Mouse (Mus musculus): Measurements from ENCODE around the gene Ints6l. TPM values are rescaled to one million over a fixed set of nuclear protein-coding genes. Genes with fewer than 3 reads are reported as not detected.
A peak's percentile ranks its signal among the peaks of the same experiment; 100 is the strongest.

Gene Ints6l
- 20.2 and 20.3 TPM in 2 replicates for polyA plus RNA-seq (2015; fragmentation: Nextera tagmentation; extraction: Ambion mirVana)

GRCm38 (mm10) chrX:56454671-56455371 lies at the start of gene Ints6l:
TSS of gene Ints6l (plus strand) at chrX:56454857.
- Histone ChIP-seq H3K4me2 (ENCODE audit: low read length) (peak within 1 kb of the TSS; percentile 58), H3K36me3 (ENCODE audit: control insufficient read depth, insufficient read depth, low read length) (no peaks in the 10 kb centered on the region), H3K4me3 (ENCODE audit: low read length) (peak within 1 kb of the TSS; percentile 58), H3K9ac (ENCODE audit: low read depth, low read length) (peak within 1 kb of the TSS; percentile 80), H3K4me1 (ENCODE audit: control insufficient read depth, insufficient read depth, low read depth, low read length) (peaks cover 3% of the 10 kb centered on the region; the same call in 1 of the 2 replicates), H3K27me3 (replicated peaks; ENCODE audit: control insufficient read depth, insufficient read depth, low read length) (no peaks in the 10 kb centered on the region), H3K27ac (ENCODE audit: low read depth, low read length) (peak within 1 kb of the TSS; percentile 97), H3K9me3 (ENCODE audit: control insufficient read depth, low read length) (no peaks in the 10 kb centered on the region)
- WGBS, result 17% methylated on average over 20 of the region's 22 CpGs
- peak; percentile 83 for ATAC-seq

DNA sequence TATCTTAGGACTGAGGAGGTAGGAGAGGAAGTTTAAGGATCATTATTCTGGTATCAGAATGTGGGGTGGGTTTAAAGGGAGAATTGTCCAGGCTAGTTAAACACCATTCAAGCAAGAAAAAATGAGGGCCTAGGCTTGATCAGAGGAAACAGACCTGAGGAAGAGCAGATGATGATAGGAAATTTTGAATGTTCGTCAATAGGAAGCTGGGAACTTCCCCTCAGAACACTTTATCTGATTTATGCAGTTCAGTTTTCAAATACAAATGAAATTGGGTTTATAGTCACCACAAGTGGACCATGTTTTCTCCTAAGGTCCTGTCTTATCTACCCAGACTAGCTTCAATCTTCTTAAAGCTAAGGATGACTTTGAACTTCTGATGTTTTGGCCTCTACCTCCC lies 49.2 kb upstream of the Ints6l start:
- 76% methylated on average over 1 of the region's 1 CpGs for WGBS
- no peaks in the 10 kb centered on the region for H3K9me3 ChIP-seq (ENCODE audit: control insufficient read depth, low read length)
- ATAC-seq, result no peak

GRCm38 (mm10) chrX:56406128-56406527 lies 48.5 kb upstream of the Ints6l start:
- H3K36me3 ChIP-seq (ENCODE audit: control insufficient read depth, insufficient read depth, low read length), result no peaks in the 10 kb centered on the region
- no peak overlapping the region for H3K4me3 ChIP-seq (ENCODE audit: low read length)
- 73% methylated on average over 5 of the region's 5 CpGs for WGBS
- no peaks in the 10 kb centered on the region for H3K4me1 ChIP-seq (ENCODE audit: control insufficient read depth, insufficient read depth, low read depth, low read length)
- H3K27me3 ChIP-seq (replicated peaks; ENCODE audit: control insufficient read depth, insufficient read depth, low read length), result no peaks in the 10 kb centered on the region
- H3K9ac ChIP-seq (ENCODE audit: low read depth, low read length), result no peak overlapping the region
- no peaks in the 10 kb centered on the region for H3K9me3 ChIP-seq (ENCODE audit: control insufficient read depth, low read length)
- no peak for ATAC-seq
- no peak overlapping the region for H3K27ac ChIP-seq (ENCODE audit: low read depth, low read length)
- no peak overlapping the region for H3K4me2 ChIP-seq (ENCODE audit: low read length)

More for the DNA sequence above, 49.2 kb upstream of the Ints6l start:
- no peaks in the 10 kb centered on the region for H3K4me1 ChIP-seq (ENCODE audit: control insufficient read depth, insufficient read depth, low read depth, low read length)
- no peak overlapping the region for H3K27ac ChIP-seq (ENCODE audit: low read depth, low read length)
- H3K4me2 ChIP-seq (ENCODE audit: low read length), result no peak overlapping the region
- no peaks in the 10 kb centered on the region for H3K27me3 ChIP-seq (replicated peaks; ENCODE audit: control insufficient read depth, insufficient read depth, low read length)
- no peak overlapping the region for H3K9ac ChIP-seq (ENCODE audit: low read depth, low read length)
- H3K4me3 ChIP-seq (ENCODE audit: low read length), result no peak overlapping the region
- no peaks in the 10 kb centered on the region for H3K36me3 ChIP-seq (ENCODE audit: control insufficient read depth, insufficient read depth, low read length)

GRCm38 (mm10) chrX:56416277-56416676 lies 38.4 kb upstream of the Ints6l start:
- no peaks in the 10 kb centered on the region for H3K27me3 ChIP-seq (replicated peaks; ENCODE audit: control insufficient read depth, insufficient read depth, low read length)
- ATAC-seq, result no peak
- no peaks in the 10 kb centered on the region for H3K9me3 ChIP-seq (ENCODE audit: control insufficient read depth, low read length)
- H3K36me3 ChIP-seq (ENCODE audit: control insufficient read depth, insufficient read depth, low read length), result no peaks in the 10 kb centered on the region
- no peaks in the 10 kb centered on the region for H3K4me1 ChIP-seq (ENCODE audit: control insufficient read depth, insufficient read depth, low read depth, low read length)
- no peak overlapping the region for H3K4me2 ChIP-seq (ENCODE audit: low read length)
- H3K4me3 ChIP-seq (ENCODE audit: low read length), result no peak overlapping the region
- H3K27ac ChIP-seq (ENCODE audit: low read depth, low read length), result no peak overlapping the region
- 78% methylated on average over 3 of the region's 3 CpGs for WGBS
- H3K9ac ChIP-seq (ENCODE audit: low read depth, low read length), result no peak overlapping the region

DNA sequence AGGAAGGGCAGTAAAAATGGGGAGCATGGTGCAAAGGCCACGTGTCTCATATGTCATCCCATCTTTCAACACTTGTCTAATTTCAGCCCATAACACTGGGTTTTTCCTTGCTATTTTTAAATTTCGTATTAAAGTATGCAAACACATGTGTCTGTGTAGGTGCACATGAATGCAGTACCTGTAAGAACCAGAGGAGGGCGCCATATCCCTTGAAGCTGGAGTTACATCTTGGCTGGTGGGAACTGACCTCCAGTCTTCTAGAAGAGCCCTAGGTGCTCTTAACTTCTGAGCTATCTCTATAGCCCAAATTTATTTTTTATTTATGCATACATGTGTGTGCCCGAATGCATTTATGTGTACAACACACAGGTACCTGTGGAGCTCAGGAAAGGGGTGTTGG lies 37.1 kb upstream of the Ints6l start:
- ATAC-seq, result no peak
- WGBS, result 73% methylated on average over 4 of the region's 4 CpGs
- Histone ChIP-seq H3K4me2 (ENCODE audit: low read length) (no peak overlapping the region), H3K4me1 (ENCODE audit: control insufficient read depth, insufficient read depth, low read depth, low read length) (no peaks in the 10 kb centered on the region), H3K27ac (ENCODE audit: low read depth, low read length) (no peak overlapping the region), H3K4me3 (ENCODE audit: low read length) (no peak overlapping the region), H3K9me3 (ENCODE audit: control insufficient read depth, low read length) (no peaks in the 10 kb centered on the region), H3K36me3 (ENCODE audit: control insufficient read depth, insufficient read depth, low read length) (no peaks in the 10 kb centered on the region), H3K9ac (ENCODE audit: low read depth, low read length) (no peak overlapping the region), H3K27me3 (replicated peaks; ENCODE audit: control insufficient read depth, insufficient read depth, low read length) (no peaks in the 10 kb centered on the region)

DNA sequence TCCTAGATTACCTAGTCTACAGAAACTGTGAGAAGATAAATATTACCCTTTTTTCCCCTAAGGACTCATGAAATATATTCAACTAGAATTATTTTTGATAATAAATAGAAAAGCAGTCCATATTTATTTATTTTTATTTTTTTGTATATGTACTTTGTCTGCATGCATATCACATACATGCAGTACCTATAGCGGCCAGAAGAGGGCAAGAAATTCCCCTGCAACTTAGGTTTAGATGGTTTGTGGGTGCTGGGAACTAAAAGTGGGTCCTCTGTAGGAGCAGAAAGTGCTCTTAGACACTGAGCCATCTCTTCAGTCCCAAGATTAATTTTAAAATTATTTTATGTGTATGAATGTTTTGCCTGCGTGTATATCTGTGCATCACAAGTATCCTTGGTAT lies 24.1 kb upstream of the Ints6l start:
- Histone ChIP-seq H3K9ac (ENCODE audit: low read depth, low read length) (no peak overlapping the region), H3K4me1 (ENCODE audit: control insufficient read depth, insufficient read depth, low read depth, low read length) (no peaks in the 10 kb centered on the region), H3K9me3 (ENCODE audit: control insufficient read depth, low read length) (no peaks in the 10 kb centered on the region), H3K27me3 (replicated peaks; ENCODE audit: control insufficient read depth, insufficient read depth, low read length) (no peaks in the 10 kb centered on the region), H3K4me3 (ENCODE audit: low read length) (no peak overlapping the region), H3K36me3 (ENCODE audit: control insufficient read depth, insufficient read depth, low read length) (no peaks in the 10 kb centered on the region), H3K27ac (ENCODE audit: low read depth, low read length) (no peak overlapping the region), H3K4me2 (ENCODE audit: low read length) (no peak overlapping the region)
- no peak for ATAC-seq
- 48% methylated on average over 2 of the region's 2 CpGs for WGBS

DNA sequence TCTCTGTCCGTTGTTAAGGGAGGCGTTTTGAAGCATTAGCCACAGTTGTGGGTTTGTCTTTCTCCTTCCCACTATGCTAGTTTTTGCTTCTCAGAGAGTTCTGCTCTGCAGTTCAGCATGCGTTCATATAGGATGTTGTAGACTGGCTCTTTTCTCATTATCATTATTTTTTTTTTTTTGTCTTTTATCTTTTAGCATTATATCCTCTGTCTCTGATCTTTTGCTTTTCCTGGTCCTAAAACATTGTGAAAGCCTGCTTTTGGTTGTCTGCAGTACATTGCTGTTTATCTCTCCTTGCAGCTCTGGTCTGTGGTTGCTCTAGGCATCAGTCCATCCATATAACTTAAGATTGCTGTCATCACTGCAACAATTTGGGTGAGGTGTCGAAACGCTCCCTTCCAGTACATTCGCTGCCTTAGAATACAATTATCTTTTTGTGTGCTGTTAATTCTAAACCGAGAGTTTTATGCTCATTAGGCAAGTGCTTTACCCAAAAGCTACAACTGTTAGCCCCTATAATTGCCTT lies 18.8 kb upstream of the Ints6l start:
- Histone ChIP-seq H3K4me2 (ENCODE audit: low read length) (no peak overlapping the region), H3K4me3 (ENCODE audit: low read length) (no peak overlapping the region), H3K27me3 (replicated peaks; ENCODE audit: control insufficient read depth, insufficient read depth, low read length) (no peaks in the 10 kb centered on the region), H3K4me1 (ENCODE audit: control insufficient read depth, insufficient read depth, low read depth, low read length) (no peaks in the 10 kb centered on the region), H3K9ac (ENCODE audit: low read depth, low read length) (no peak overlapping the region), H3K27ac (ENCODE audit: low read depth, low read length) (no peak overlapping the region), H3K36me3 (ENCODE audit: control insufficient read depth, insufficient read depth, low read length) (no peaks in the 10 kb centered on the region), H3K9me3 (ENCODE audit: control insufficient read depth, low read length) (no peaks in the 10 kb centered on the region)
- ATAC-seq, result no peak
- WGBS, result 67% methylated on average over 7 of the region's 7 CpGs

DNA sequence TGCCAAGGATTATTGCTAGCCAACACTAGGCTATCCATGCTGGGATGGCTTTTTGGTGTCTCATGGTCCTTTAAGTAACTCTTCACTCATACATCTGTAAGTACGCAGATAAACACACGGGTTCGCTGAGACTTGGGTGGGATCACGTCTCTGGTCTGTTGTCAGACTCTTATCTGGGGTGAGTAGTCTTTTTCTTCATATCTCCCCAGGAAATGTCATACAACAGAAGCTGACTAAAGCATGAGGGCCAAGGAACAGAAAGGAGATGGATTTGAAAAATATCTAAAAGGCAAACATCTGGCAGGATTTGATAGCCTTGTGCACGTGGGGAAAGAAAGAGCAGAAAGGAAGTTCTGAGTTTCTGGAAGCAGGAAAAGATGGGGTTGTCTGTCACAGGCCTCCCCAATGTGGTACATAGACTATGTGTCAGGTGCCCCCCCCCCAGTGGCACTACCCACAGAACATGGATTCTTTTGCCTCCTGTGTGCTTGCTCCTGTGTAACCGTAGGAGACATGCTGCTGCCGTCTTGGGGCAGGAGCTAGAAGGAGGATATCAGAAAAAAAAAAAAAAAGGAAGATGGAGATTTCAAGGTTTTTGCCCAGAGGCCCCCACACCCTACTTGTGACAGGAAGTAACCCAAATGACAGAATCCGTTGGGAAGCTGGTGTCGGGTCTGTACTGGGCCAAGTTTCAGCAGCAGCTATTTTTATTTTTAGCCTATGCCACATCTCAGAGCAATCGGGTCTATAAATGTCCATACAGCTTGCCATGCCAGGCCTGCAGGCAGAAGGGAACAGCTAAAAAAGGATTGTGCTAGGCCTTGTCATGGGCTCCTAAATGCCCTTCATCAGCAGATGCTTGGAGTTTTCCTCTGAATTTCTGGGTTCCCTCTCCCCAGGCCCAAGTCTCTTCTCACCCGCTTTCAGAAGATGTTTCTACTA lies 7.9 kb upstream of the Ints6l start:
- WGBS, result 84% methylated on average over 11 of the region's 11 CpGs
- Histone ChIP-seq H3K27me3 (replicated peaks; ENCODE audit: control insufficient read depth, insufficient read depth, low read length) (no peaks in the 10 kb centered on the region), H3K36me3 (ENCODE audit: control insufficient read depth, insufficient read depth, low read length) (no peaks in the 10 kb centered on the region), H3K4me1 (ENCODE audit: control insufficient read depth, insufficient read depth, low read depth, low read length) (no peaks in the 10 kb centered on the region), H3K4me3 (ENCODE audit: low read length) (no peak overlapping the region), H3K27ac (ENCODE audit: low read depth, low read length) (no peak overlapping the region), H3K9ac (ENCODE audit: low read depth, low read length) (no peak overlapping the region), H3K9me3 (ENCODE audit: control insufficient read depth, low read length) (no peaks in the 10 kb centered on the region), H3K4me2 (ENCODE audit: low read length) (no peak overlapping the region)
- no peak for ATAC-seq

DNA sequence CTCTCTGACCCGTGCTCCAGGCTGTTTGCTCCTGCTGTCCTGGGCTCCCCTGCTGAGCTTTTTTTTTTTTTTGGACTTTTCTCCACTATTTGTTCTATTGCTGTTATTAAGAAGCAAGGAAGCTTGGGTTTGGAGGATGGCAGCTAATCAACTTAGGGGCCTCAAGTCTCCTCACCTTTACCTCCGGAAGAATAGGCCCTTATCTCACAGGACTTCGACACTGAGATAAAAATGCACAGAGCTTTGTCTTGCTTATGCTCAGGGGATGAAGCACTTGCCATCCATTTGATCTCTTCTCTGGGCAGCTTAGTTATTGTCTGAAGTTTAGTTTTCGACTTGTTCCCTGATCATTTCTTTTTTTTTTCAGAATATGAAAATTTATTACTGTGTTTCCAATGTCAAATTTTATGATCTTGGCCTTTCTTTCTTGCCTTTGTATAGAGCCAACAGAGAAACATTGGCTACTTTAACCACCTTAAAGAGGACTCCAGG lies 7.1 kb upstream of the Ints6l start, which contains the start of gene Gm2174:
TSS of gene Gm2174 (plus strand) at position 442 of the 492 bp plus-strand sequence.
- H3K4me3 ChIP-seq (ENCODE audit: low read length), result no peak within 1 kb of the TSS
- ATAC-seq, result no peak
- H3K9me3 ChIP-seq (ENCODE audit: control insufficient read depth, low read length), result no peaks in the 10 kb centered on the region
- H3K27ac ChIP-seq (ENCODE audit: low read depth, low read length), result no peak within 1 kb of the TSS
- H3K27me3 ChIP-seq (replicated peaks; ENCODE audit: control insufficient read depth, insufficient read depth, low read length), result no peaks in the 10 kb centered on the region
- H3K9ac ChIP-seq (ENCODE audit: low read depth, low read length), result no peak within 1 kb of the TSS
- WGBS, result 71% methylated on average over 4 of the region's 4 CpGs
- no peak within 1 kb of the TSS for H3K4me2 ChIP-seq (ENCODE audit: low read length)
- H3K36me3 ChIP-seq (ENCODE audit: control insufficient read depth, insufficient read depth, low read length), result no peaks in the 10 kb centered on the region
- H3K4me1 ChIP-seq (ENCODE audit: control insufficient read depth, insufficient read depth, low read depth, low read length), result no peaks in the 10 kb centered on the region

All from hindbrain, embryonic 16.5 days (tissue).